Mouse (Mus musculus): ENCODE measurements around the gene Ccnt2.

Gene Ccnt2

DNA sequence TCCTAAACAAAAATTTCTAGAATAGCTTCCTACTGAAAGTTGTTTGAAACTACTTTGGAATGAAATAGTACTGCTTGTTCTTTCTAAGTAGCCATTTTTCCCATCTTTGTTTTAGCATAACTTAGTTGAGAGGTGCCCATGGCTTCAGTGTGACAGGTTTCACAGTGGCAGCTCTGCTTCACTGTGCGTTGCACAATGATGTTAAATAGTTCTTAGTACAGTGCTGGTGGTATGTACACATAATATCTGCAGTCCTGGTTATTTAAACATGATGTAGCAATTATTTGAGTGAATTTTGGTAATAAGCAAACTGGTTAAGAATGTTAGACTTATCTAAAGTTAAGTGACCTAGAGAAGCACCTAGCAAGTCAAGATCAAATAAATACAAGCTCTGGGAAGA, 19.5 kb downstream of the Ccnt2 start:
- DNase-seq (ENCODE audit: low spot score in 2 of 2): no peak

DNA sequence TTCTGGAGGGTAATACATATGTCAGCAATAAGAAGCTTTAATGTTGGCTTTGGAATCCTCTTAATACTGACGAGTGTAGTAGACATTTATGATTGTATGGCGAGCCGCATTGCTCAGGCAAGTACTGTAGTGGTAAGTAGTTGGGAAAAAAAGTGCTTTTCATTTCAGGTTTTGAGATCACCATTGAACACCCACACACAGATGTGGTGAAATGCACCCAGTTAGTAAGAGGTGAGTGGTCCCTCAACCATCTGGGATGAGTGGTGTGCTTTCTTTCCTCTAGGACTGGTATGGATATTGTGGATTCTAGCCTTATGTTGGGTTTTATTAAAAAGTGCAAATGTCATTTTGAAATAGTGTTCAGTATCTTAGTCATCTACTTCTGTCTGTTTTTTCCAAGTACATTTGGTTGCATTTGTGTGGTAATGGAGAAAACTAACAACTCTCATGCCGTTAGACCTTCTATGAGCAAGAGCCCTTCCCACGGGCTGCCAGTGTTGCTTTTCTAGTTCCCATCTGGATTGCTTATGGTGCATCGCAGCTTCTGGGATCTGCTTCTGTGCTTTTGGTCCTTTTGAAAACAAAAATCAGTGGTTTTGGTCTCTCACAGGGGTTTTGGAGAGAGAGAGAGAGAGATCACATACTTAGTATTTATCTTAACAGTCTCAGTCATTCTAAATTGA, 21.3 kb downstream of the Ccnt2 start:
- no peak for DNase-seq (ENCODE audit: low spot score in 2 of 2)

DNA sequence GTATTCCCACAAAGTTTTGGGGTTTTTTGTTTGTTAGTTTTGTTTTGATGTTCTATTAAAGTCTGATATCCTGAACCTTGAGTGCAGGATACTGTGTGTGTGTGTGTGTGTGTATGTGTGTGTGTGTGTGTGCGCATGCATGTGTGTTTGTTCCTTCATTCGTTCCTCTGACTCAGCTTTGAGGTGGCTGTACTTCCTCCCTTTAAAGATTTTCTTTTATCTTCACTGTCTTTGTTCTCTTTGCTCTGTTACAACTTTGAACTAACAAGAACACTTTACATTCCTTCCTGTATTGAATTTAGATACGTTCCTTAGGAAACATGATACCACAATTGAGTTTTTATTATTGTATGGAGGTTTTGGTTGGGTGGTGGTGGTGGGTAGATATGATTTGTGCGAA, 22.4 kb downstream of the Ccnt2 start:
- no peak for DNase-seq (ENCODE audit: low spot score in 2 of 2)

DNA sequence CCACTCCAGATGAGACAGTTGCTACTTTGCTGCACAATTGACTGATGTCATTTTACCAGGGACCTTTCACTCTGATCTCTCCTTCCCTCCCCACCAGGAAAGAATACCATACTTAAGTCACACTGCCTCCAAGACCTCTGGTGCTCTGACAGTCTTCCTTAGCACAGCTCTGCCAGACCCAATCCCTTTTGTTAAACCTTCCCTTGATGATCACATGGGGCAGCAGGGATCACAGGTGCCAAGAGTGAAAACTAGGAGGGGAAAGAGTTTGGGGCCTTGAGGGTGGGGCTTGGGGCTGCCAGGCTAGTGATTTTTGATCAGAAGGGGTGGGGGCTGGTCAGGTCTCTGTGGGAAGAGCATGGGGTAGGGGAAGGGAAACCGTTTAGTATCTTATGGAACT, 22.8 kb downstream of the Ccnt2 start:
- no peak for DNase-seq (ENCODE audit: low spot score in 2 of 2)

DNA sequence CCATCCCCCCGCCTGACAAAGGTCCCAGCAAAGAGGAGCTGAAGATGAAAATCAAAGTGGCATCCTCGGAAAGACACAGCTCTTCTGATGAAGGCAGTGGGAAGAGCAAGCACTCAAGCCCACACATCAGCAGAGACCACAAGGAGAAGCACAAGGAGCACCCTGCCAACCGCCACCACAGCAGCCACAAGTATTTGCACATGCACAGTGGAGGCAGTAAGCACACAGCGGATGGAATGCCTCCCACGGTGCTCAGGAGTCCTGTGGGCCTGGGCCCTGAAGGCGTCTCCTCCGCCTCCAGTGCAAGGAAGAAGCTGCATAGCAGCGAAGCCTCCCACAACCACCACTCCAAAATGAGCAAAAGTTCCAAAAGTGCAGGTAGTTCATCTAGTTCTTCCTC, 29.0 kb downstream of the Ccnt2 start:
- peak in 1 of 2 experiments; percentile 50 for DNase-seq (ENCODE audit: low spot score in 2 of 2)

DNA sequence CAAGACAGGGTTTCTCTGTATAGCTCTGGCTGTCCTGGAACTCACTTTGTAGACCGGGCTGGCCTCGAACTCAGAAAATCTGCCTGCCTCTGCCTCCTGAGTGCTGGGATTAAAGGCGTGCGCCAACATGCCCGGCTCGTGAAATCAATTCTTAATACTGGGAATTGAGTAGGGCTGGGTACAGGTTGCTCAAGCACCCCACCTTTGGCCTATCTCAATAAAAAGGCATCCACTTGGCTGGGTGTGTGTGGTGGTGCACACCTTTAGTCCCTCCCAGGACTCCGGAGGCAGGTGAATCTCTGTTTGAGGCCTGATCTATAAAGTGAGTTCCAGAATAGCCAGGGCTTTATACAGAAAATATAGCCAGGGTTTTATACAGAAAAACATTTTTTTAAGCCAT, 34.7 kb downstream of the Ccnt2 start:
- DNase-seq (ENCODE audit: low spot score in 2 of 2): no peak

DNA sequence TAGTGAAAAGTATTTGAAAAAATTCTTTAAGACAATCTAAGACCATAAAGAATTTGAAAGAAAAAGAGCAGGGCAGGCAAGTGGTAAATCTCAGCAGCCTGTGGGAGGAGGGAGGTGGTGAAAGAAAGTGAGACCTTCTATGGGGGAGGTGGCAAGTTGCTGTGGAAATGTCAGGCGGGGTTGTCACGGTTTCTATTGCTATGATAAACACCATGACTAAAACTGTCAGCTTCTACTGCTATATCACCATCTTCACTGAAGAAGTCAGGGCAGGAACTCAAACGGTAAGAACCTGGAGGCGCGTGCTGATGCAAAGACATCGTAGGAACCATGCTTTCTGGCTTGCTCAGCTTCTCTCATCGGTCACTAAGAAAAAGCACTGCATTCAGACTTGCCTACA, 39.0 kb downstream of the Ccnt2 start:
- peak; percentile 22 to 37 for DNase-seq (ENCODE audit: low spot score in 2 of 2)

DNA sequence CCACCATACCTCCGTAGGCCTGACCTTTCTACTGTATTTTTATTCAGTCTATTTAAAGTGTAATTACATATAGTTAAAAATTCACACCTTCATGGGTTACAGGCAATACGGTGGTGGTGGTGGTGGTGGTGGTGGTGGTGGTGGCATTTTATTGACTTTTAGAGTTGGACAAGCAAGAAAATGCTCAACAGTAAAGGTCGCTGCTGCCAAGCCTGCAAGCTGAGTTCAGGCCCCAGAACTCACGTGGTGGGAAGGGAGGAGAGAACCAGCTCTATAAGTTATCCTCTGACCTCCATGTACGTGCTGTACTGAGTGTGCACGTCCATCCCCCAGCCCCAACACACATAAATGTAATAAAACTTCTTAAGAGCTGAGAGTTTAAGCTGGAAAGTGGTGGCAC, 42.4 kb downstream of the Ccnt2 start:
- DNase-seq (ENCODE audit: low spot score in 2 of 2): no peak

DNA sequence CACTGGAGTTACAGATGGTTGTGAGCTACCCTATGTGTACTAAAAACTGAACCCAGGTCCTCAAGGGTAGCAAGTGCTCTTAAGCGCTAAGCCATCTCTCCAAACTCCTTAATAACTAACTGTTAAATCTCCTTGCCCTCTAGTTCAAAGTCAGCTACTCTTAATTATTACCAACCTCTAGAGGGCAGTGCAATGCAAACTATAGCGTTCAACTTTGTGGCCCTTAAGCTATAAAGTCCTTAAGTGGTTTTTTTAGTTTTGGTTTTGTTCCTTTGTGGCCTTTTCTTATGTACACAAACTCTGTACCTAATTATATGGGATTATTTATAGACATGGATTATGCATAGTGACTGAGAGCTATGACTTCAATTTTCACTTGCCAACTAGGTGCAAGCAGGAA, 53.4 kb downstream of the Ccnt2 start:
- DNase-seq (ENCODE audit: low spot score in 2 of 2): no peak

DNA sequence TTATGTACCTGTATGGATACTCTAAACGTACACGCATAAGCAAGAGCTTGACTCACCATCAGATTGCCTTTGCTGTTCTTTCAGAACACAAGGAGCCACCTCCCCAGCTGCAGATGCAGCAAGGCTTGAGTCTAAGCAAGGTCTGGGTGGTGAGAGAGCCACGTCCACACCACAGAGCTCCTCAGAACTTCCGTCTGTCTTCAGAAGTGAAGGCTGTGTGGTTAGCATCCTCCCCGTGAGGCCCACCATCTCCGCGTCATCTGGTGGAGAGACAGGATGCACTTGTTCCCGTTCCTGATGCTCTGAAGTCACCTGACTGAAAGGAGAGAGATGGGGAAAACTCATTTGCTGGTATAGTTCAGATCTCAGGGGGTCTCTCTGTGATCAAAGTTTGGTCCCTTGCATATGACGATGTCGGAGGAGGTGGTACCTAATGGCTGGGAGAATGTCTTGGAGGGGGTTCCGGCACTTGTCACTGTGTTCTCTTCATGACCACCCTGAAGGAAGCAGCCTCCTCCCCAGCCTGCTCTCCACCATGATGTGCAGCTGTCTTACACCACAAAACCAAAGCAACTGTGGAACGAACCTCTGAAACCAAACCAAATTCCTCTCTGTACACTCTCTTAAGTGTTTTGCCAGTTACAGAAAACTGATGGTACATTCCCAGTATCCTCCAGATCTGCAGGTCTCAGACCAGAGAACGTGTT, 56.4 kb downstream of the Ccnt2 start:
- DNase-seq (ENCODE audit: low spot score in 2 of 2): no peak

DNA sequence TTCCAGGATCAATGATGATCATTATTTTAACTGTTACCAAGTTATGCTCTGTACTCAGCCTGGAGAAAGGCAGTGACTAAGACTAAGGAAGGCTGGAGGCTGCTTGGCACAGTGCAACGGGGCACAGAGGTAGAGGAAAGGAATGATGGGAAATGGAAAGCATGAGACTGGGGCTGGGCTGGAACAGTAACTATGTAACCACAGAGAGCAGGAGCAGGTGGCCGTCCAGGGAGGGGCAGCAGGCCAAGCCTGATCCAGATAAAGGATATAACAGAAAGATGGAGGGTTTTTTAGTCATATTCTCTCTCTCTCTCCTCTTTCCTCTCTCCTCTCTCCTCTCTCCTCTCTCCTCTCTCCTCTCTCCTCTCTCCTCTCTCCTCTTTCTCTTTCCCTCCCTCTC, 59.8 kb downstream of the Ccnt2 start:
- DNase-seq (ENCODE audit: low spot score in 2 of 2): no peak

DNA sequence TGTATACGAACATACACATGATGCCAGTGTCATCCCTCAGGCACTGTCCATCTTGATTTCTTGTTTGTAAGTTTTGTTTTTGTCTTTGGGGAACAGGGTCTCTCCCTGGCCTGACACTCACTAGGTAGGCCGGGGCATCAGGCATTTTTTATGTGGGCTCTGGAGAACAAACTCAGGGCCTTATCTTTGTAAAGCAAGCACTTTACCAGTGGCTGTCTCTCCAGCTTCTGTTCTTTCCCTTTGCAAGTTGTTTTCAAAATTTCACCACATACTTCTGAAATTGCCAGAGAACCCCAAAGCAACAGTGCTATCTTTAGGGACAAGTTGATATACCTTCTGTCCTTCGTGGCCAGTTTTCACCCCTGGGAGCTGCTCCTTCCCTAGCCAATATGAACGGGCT, 60.2 kb downstream of the Ccnt2 start:
- DNase-seq (ENCODE audit: low spot score in 2 of 2): no peak

DNA sequence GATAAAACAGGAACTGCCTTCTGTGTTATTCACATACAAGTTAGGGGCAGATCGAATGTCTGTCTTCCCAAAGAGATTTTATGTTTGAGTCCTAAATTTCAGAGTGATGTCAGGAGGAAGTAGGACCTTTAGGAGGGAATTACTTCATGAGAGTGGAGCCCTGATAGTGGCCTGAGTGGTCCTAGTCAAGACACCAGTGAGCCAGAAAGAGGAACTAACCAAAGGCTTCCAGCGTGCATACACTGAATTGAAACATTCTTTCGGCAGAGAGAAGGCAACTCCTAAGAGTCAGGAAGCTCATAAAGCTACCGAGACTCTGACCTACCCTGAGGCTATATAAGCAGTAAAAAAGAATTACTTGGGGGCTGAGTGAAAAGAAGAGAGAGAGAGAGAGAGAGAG, 62.7 kb downstream of the Ccnt2 start:
- DNase-seq (ENCODE audit: low spot score in 2 of 2): no peak

DNA sequence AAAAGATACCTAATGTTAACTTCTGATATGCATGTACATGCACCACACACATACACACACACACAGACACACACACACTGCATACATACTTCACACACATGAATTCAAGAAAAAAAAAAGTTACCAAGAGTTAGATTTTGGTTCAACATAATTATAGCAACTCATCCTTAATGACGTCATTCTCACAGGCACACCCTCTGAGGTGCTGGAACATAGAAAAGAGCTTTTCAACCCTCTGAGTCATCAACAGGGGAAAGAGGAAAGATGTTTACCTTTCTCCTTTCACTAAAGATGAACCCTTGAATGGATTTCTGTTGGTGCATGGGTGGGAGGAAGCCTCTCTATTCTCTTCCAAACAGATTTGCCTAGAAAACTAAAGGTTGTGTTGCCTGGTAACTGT, 64.6 kb downstream of the Ccnt2 start:
- no peak for DNase-seq (ENCODE audit: low spot score in 2 of 2)

DNA sequence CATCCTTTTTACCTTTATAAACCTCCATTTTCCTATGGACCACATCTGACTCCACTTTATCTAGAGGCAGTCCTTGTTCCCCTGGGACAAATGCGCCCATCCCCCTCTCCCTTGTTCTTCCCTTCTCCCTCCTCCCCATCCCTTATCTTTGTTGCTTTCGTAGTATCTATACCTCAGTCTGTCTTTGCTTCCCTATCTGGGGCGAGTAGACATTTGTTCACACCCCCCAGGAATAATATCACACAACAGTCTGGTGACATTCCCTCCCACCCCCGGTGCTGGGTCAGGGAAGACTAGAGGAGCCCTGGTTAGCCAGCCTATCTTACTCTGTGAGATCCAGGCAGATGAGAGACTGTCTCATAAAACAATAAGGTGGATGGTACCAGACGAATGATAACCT, 71.5 kb downstream of the Ccnt2 start:
- DNase-seq (ENCODE audit: low spot score in 2 of 2): no peak

DNA sequence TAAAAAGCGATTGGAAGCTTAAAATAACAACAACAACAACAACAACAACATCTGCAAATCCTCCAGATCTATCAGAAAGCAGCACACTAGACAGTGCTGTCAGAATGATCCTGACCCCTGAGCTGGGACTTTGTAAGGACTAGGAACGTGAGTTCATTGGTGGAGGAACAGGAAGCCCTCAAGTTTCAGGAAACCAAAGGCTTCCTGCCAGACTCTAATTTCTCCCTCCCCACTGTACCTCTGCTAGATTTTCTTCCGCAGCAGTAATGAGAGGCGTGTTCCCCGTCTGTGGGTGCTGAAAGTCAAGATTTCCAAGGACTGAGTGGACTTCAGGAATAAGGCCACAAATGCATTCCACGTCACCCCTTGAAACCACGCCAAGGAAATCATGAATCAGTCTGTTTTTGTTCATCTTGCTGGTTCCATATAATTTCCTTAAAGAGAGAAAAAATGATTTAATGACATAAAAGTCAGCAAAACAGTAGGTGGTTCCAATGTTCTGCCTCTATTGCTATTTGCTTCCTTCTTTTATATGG, 76.2 kb downstream of the Ccnt2 start:
- DNase-seq (ENCODE audit: low spot score in 2 of 2): no peak

DNA sequence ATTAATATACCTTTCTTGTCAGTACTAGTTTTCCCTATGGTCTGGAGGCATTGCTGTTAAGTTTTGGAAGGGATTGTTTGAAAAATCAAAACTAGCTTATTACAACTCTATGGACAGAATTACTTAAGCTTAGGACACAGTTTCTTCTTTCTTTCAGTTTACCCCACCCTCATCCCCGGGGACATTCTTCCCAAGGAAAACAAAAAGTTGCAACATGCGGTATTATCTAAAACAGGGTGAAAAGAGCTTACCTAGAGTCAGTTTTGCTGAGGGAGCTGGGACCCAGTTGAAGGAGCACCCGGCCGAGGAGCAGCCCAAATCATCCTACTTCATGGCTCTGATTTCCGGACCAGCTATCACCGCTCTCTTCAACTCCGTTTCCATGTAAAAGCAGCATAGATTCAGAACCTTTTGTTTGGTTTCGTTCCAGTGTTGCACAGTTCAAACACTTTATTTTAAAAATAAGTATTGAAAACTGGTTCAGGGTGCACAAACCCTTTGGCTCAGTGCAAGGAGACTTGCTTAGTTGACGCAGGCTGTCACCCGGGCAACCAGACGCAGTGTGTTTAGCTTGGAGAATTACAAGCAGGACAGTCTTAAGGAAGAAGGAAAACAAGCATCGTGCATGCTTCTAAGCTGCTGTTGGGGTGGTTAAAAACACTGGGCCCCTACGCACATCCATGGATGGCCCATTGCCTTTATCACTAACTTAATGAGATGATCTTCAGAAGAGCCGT, 80.7 kb downstream of the Ccnt2 start, which contains the start of gene Map3k19:
TSS of gene Map3k19 (minus strand) at position 546 of the 737 bp plus-strand sequence.
- DNase-seq (ENCODE audit: low spot score in 2 of 2): peak; percentile 39 to 42

Measured in right cerebral cortex, postnatal 36 days (tissue).